Mouse (Mus musculus) CH12.LX (cell line): Measurements from ENCODE around the gene Dph2.

Experiments
- CTCF ChIP-seq, 2 experiments: IDR thresholded peaks in 1 of 2; conservative IDR thresholded peaks in 1 of 2; 2 replicates each; pipeline ENCODE4 v1.5.1; 2011 to 2012; ENCODE audit warnings: low read depth in 2 of 2, low read length in 2 of 2, improper control_type of control experiment in 1 of 2, inconsistent platforms in 1 of 2, mild to moderate bottlenecking in 1 of 2, moderate library complexity in 1 of 2
- POLR2A ChIP-seq: IDR thresholded peaks from 2 replicates; pipeline ENCODE4 v1.6.1; 2011; ENCODE audit warnings: low read depth, mild to moderate bottlenecking, improper control_type of control experiment, low read length
- ZNF384 ChIP-seq: IDR thresholded peaks from 2 replicates; pipeline ENCODE4 v1.6.1; 2012; ENCODE audit warnings: low read depth, low read length, improper control_type of control experiment, inconsistent platforms

DNA sequence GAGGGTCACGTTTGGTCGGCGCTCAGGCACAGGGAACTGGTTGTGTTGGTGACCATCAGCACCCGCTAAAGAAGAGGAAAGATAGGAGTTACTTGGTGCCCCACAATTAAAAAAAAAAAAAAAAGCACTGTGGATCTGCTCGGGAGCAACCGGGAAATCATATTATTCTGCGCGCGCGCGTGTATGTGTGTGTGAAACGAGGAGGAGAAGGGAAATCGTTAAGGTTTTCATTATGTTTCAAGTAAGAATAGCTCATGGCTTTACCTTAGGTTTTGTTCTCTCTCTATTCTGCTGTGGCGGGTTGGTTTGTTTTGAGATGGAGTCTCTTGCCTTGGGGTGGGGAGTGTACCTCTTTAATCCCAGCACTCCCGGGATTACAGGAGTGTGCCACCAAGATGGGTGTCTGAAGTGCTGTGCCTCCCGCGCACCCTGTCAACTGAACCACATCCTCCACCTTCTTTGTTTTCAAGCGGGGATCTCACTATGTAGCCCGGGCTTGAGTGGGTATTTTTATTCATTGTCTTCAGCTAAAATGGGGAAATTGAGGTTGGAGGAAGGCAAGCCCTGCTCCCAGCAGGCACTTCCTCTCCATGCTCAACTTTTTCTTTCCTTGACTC is 23.8 kb upstream of the Dph2 start:
- TF ChIP-seq CTCF (conservative IDR thresholded peaks at IDR 0.05 in 1 of 2, IDR thresholded peaks at IDR 0.05 in 1 of 2; ENCODE audit: low read depth in 2 of 2, low read length in 2 of 2): no peak
- TF ChIP-seq POLR2A: no peak
- TF ChIP-seq ZNF384: no peak
